Mouse (Mus musculus) C2C12 (cell line): ENCODE measurements around the gene Ankrd12.

Experiments used
- CTCF ChIP-seq: IDR thresholded peaks from one replicate; pipeline ENCODE4 v1.5.1; 2011; ENCODE audit not compliant: control insufficient read depth, insufficient read depth, insufficient read length
- MAX ChIP-seq: IDR thresholded peaks from one replicate; pipeline ENCODE4 v1.6.1; 2011; ENCODE audit warnings: mild to moderate bottlenecking, control low read depth
- MYOD1 ChIP-seq: IDR thresholded peaks from one replicate; pipeline ENCODE4 v1.6.1; 2011; ENCODE audit warnings: low read depth; ENCODE audit not compliant: control insufficient read depth, insufficient read length
- MYOG ChIP-seq: IDR thresholded peaks from one replicate; pipeline ENCODE4 v1.6.1; 2011; ENCODE audit not compliant: control insufficient read depth, insufficient read length; ENCODE audit errors: extremely low read depth
- USF1 ChIP-seq: IDR thresholded peaks from one replicate; pipeline ENCODE4 v1.6.1; 2011; ENCODE audit warnings: low read depth, mild to moderate bottlenecking, control low read depth, moderate library complexity

- TF ChIP-seq CTCF (no peak), MYOD1 (no peak), MAX (no peak), MYOG (no peak), USF1 (no peak)
Measured at GRCm38 (mm10) chr17:66007892-66008291, 69.0 kb downstream of the Ankrd12 start.
